Mouse (Mus musculus): ENCODE measurements around the gene Dalrd3. TPM values are rescaled to one million over a fixed set of nuclear protein-coding genes. Genes with fewer than 3 reads are reported as not detected.
A peak's percentile ranks its signal among the peaks of the same experiment; 100 is the strongest.

Gene Dalrd3
- polyA plus RNA-seq, 1 experiment = 190 TPM

- peak; percentile 72 for DNase-seq (ENCODE audit: low read depth)
- TF ChIP-seq CTCF (IDR thresholded peaks at IDR 0.05; ENCODE audit: borderline replicate concordance, extremely low read depth, insufficient read depth, insufficient read length) = peak; percentile 65
- TF ChIP-seq POLR2A (IDR thresholded peaks at IDR 0.05; ENCODE audit: borderline replicate concordance, extremely low read depth, insufficient read depth, insufficient read length, poor library complexity, severe bottlenecking) = no peak
Observed at GRCm38 (mm10) chr9:108573774-108574690, 4.3 kb downstream of the Dalrd3 start.

GRCm38 (mm10) chr9:108574921-108575320 lies 5.2 kb downstream of the Dalrd3 start:
- no peak for TF ChIP-seq POLR2A (IDR thresholded peaks at IDR 0.05; ENCODE audit: borderline replicate concordance, extremely low read depth, insufficient read depth, insufficient read length, poor library complexity, severe bottlenecking)
- TF ChIP-seq CTCF (IDR thresholded peaks at IDR 0.05; ENCODE audit: borderline replicate concordance, extremely low read depth, insufficient read depth, insufficient read length) = no peak

GRCm38 (mm10) chr9:108575321-108576297 lies 5.9 kb downstream of the Dalrd3 start:
- TF ChIP-seq CTCF (IDR thresholded peaks at IDR 0.05; ENCODE audit: borderline replicate concordance, extremely low read depth, insufficient read depth, insufficient read length) = no peak
- no peak for TF ChIP-seq POLR2A (IDR thresholded peaks at IDR 0.05; ENCODE audit: borderline replicate concordance, extremely low read depth, insufficient read depth, insufficient read length, poor library complexity, severe bottlenecking)
- DNase-seq (ENCODE audit: low read depth) = no peak

More at GRCm38 (mm10) chr9:108574921-108575320, 5.2 kb downstream of the Dalrd3 start:
- no peak for DNase-seq (ENCODE audit: low read depth)

- no peak for DNase-seq (ENCODE audit: low read depth)
- no peak for TF ChIP-seq POLR2A (IDR thresholded peaks at IDR 0.05; ENCODE audit: borderline replicate concordance, extremely low read depth, insufficient read depth, insufficient read length, poor library complexity, severe bottlenecking)
- no peak for TF ChIP-seq CTCF (IDR thresholded peaks at IDR 0.05; ENCODE audit: borderline replicate concordance, extremely low read depth, insufficient read depth, insufficient read length)
Observed at GRCm38 (mm10) chr9:108577025-108577424, 7.3 kb downstream of the Dalrd3 start.

GRCm38 (mm10) chr9:108577934-108578544 lies 8.4 kb downstream of the Dalrd3 start:
- DNase-seq (ENCODE audit: low read depth) = peak; percentile 66
- TF ChIP-seq POLR2A (IDR thresholded peaks at IDR 0.05; ENCODE audit: borderline replicate concordance, extremely low read depth, insufficient read depth, insufficient read length, poor library complexity, severe bottlenecking) (no peak), CTCF (IDR thresholded peaks at IDR 0.05; ENCODE audit: borderline replicate concordance, extremely low read depth, insufficient read depth, insufficient read length) (no peak)

- TF ChIP-seq POLR2A (IDR thresholded peaks at IDR 0.05; ENCODE audit: borderline replicate concordance, extremely low read depth, insufficient read depth, insufficient read length, poor library complexity, severe bottlenecking) = peak; percentile 50; the same call in 1 of the 2 replicates
- TF ChIP-seq CTCF (IDR thresholded peaks at IDR 0.05; ENCODE audit: borderline replicate concordance, extremely low read depth, insufficient read depth, insufficient read length) = no peak
- DNase-seq (ENCODE audit: low read depth) = peak; percentile 99
Observed at GRCm38 (mm10) chr9:108578545-108579343, 9.1 kb downstream of the Dalrd3 start, which contains the start of gene Wdr6. Gene Wdr6, minus strand, starts transcription at chr9:108578739.

- no peak for TF ChIP-seq POLR2A (IDR thresholded peaks at IDR 0.05; ENCODE audit: borderline replicate concordance, extremely low read depth, insufficient read depth, insufficient read length, poor library complexity, severe bottlenecking)
- TF ChIP-seq CTCF (IDR thresholded peaks at IDR 0.05; ENCODE audit: borderline replicate concordance, extremely low read depth, insufficient read depth, insufficient read length) = no peak
Observed at GRCm38 (mm10) chr9:108579344-108579690, 9.6 kb downstream of the Dalrd3 start.

GRCm38 (mm10) chr9:108587571-108588180 lies 18.0 kb downstream of the Dalrd3 start:
- peak; percentile 99 for DNase-seq (ENCODE audit: low read depth)

More at GRCm38 (mm10) chr9:108579344-108579690, 9.6 kb downstream of the Dalrd3 start:
- DNase-seq (ENCODE audit: low read depth) = no peak

GRCm38 (mm10) chr9:108589229-108589628 lies 19.5 kb downstream of the Dalrd3 start:
- no peak for TF ChIP-seq POLR2A (IDR thresholded peaks at IDR 0.05; ENCODE audit: borderline replicate concordance, extremely low read depth, insufficient read depth, insufficient read length, poor library complexity, severe bottlenecking)
- TF ChIP-seq CTCF (IDR thresholded peaks at IDR 0.05; ENCODE audit: borderline replicate concordance, extremely low read depth, insufficient read depth, insufficient read length) = peak; percentile 16; the same call in 1 of the 2 replicates
- peak; percentile 61 for DNase-seq (ENCODE audit: low read depth)

More at GRCm38 (mm10) chr9:108587571-108588180, 18.0 kb downstream of the Dalrd3 start:
- no peak for TF ChIP-seq CTCF (IDR thresholded peaks at IDR 0.05; ENCODE audit: borderline replicate concordance, extremely low read depth, insufficient read depth, insufficient read length)
- no peak for TF ChIP-seq POLR2A (IDR thresholded peaks at IDR 0.05; ENCODE audit: borderline replicate concordance, extremely low read depth, insufficient read depth, insufficient read length, poor library complexity, severe bottlenecking)
